Mouse (Mus musculus): ENCODE data around the gene Ctnnd2. TPM values are rescaled to one million over a fixed set of nuclear protein-coding genes. Genes with fewer than 3 reads are reported as not detected.

The Ctnnd2 gene
- total and polyA plus RNA-seq, 2 experiments from 2014 or later = not detected

DNA sequence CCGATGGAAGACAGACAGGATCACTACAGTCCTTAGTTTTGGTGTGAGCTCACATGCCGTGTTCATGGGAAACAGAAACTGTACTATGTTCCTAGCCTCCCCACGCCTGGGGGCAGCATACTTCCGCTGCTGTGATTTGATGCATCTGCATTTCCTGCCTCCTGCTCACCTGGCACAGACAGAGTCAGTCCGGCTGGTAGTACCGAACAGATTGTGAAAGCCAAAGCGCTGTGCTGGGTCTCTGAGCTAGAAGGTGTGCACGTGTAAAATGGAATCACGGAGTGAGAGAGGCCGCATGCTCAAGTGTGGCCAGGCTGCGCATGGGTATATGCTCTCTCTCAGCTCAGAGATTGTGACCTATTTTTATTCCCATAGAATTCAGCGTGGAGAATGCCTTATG, 820.0 kb downstream of the Ctnnd2 start:
- Histone ChIP-seq H3K4me3 (ENCODE audit: low read depth, low read length) (no peak overlapping the region), H3K27ac (ENCODE audit: low read depth) (no peak overlapping the region), H3K27me3 (ENCODE audit: control insufficient read depth, insufficient read depth, low read length) (no peaks in the 10 kb centered on the region), H3K4me1 (ENCODE audit: control insufficient read depth, insufficient read depth) (no peaks in the 10 kb centered on the region), H3K9me3 (replicated peaks; ENCODE audit: control insufficient read depth, low read length) (no peaks in the 10 kb centered on the region), H3K36me3 (replicated peaks; ENCODE audit: control insufficient read depth, insufficient read depth, low read length) (no peaks in the 10 kb centered on the region), H3K9ac (replicated peaks; ENCODE audit: low read depth, low read length) (no peak overlapping the region), H3K4me2 (ENCODE audit: low read depth, low read length) (no peak overlapping the region)
- no peak for DNase-seq (ENCODE audit: low spot score)
- no peak for ATAC-seq (ENCODE audit: insufficient read depth, low read depth)
- 79% methylated on average over 12 of the region's 12 CpGs for WGBS
- TF ChIP-seq EP300 (IDR thresholded peaks at IDR 0.05; ENCODE audit: low read depth) (no peak), CTCF (IDR thresholded peaks at IDR 0.05; ENCODE audit: low read depth) (no peak)

DNA sequence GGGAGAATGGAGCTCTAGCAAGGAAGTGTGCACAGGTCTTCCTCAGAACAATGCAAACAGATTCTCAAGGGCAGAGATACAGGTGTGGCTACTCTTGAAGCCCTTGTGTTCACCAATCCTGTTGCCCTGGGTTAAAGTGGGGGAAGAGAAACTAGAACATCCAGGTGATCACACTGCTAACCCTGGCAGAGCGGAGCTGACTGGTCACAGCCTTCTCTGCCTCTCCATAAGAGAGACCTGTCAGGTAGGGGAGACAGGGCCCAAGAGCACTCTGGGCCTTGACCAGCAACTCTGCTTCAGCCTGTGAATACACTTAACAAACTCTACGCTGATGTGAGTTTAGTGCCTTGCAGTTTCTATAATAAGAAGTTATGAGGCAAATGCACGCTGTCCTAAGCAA, 820.5 kb downstream of the Ctnnd2 start:
- WGBS = 86% methylated on average over 3 of the region's 3 CpGs
- no peaks in the 10 kb centered on the region for H3K9me3 ChIP-seq (replicated peaks; ENCODE audit: control insufficient read depth, low read length)
- no peak for ATAC-seq (ENCODE audit: insufficient read depth, low read depth)
- no peaks in the 10 kb centered on the region for H3K27me3 ChIP-seq (ENCODE audit: control insufficient read depth, insufficient read depth, low read length)
- no peak for DNase-seq (ENCODE audit: low spot score)
- no peaks in the 10 kb centered on the region for H3K4me1 ChIP-seq (ENCODE audit: control insufficient read depth, insufficient read depth)
- no peak overlapping the region for H3K4me3 ChIP-seq (ENCODE audit: low read depth, low read length)
- no peak overlapping the region for H3K9ac ChIP-seq (replicated peaks; ENCODE audit: low read depth, low read length)
- no peak overlapping the region for H3K4me2 ChIP-seq (ENCODE audit: low read depth, low read length)
- TF ChIP-seq EP300 (IDR thresholded peaks at IDR 0.05; ENCODE audit: low read depth) (no peak), CTCF (IDR thresholded peaks at IDR 0.05; ENCODE audit: low read depth) (no peak)
- H3K36me3 ChIP-seq (replicated peaks; ENCODE audit: control insufficient read depth, insufficient read depth, low read length) = no peaks in the 10 kb centered on the region
- H3K27ac ChIP-seq (ENCODE audit: low read depth) = no peak overlapping the region

DNA sequence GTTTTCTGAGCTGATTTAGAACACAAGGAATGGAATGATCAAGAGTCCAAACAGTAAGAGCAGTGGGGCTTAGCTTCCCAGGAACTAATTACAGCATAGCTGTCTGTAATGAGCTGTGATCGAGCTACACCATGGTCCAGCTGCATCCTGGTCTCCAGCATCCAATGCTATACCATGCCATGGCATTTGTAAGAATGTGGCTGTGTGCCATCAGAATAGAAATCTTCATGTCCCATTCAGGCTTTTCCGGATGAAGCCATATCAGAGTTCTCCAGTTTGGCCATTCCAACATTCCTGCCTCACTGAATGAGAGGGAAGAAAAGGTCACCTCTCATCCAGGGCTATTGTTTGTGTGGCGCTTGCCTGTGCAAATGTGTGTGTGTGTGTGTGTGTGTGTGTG, 823.0 kb downstream of the Ctnnd2 start:
- Histone ChIP-seq H3K27ac (ENCODE audit: low read depth) (no peak overlapping the region), H3K9ac (replicated peaks; ENCODE audit: low read depth, low read length) (no peak overlapping the region), H3K4me2 (ENCODE audit: low read depth, low read length) (no peak overlapping the region), H3K4me1 (ENCODE audit: control insufficient read depth, insufficient read depth) (no peaks in the 10 kb centered on the region), H3K4me3 (ENCODE audit: low read depth, low read length) (no peak overlapping the region), H3K9me3 (replicated peaks; ENCODE audit: control insufficient read depth, low read length) (no peaks in the 10 kb centered on the region), H3K27me3 (ENCODE audit: control insufficient read depth, insufficient read depth, low read length) (no peaks in the 10 kb centered on the region), H3K36me3 (replicated peaks; ENCODE audit: control insufficient read depth, insufficient read depth, low read length) (no peaks in the 10 kb centered on the region)
- 55% methylated on average over 3 of the region's 3 CpGs for WGBS
- TF ChIP-seq EP300 (IDR thresholded peaks at IDR 0.05; ENCODE audit: low read depth) (no peak), CTCF (IDR thresholded peaks at IDR 0.05; ENCODE audit: low read depth) (no peak)
- ATAC-seq (ENCODE audit: insufficient read depth, low read depth) (no peak), DNase-seq (ENCODE audit: low spot score) (no peak)

DNA sequence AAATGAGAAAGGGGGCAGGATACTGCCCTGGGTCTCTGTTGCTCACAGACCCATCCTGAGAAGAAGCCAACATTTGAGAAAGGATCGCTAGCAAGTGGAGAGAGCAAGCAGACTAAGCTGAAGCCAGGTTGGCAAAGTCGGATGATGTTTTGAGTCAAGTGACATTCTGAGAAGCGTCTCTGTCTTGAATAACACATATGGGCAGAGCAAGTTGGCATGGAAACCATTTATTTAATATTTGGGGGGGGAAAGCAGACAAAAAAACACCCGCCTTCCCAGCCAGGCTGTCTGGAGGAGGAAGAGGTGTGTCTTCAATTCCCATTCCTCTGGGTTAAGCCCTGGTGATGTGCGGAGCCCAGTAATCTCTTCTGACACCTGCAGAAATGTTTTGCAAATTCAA, 832.1 kb downstream of the Ctnnd2 start:
- H3K36me3 ChIP-seq (replicated peaks; ENCODE audit: control insufficient read depth, insufficient read depth, low read length) = no peaks in the 10 kb centered on the region
- H3K4me2 ChIP-seq (ENCODE audit: low read depth, low read length) = no peak overlapping the region
- H3K9me3 ChIP-seq (replicated peaks; ENCODE audit: control insufficient read depth, low read length) = no peaks in the 10 kb centered on the region
- no peak overlapping the region for H3K27ac ChIP-seq (ENCODE audit: low read depth)
- no peaks in the 10 kb centered on the region for H3K27me3 ChIP-seq (ENCODE audit: control insufficient read depth, insufficient read depth, low read length)
- WGBS = 78% methylated on average over 5 of the region's 5 CpGs
- DNase-seq (ENCODE audit: low spot score) = no peak
- no peak for ATAC-seq (ENCODE audit: insufficient read depth, low read depth)
- no peak overlapping the region for H3K4me3 ChIP-seq (ENCODE audit: low read depth, low read length)
- H3K4me1 ChIP-seq (ENCODE audit: control insufficient read depth, insufficient read depth) = no peaks in the 10 kb centered on the region
- H3K9ac ChIP-seq (replicated peaks; ENCODE audit: low read depth, low read length) = no peak overlapping the region
- TF ChIP-seq EP300 (IDR thresholded peaks at IDR 0.05; ENCODE audit: low read depth) = no peak
- no peak for TF ChIP-seq CTCF (IDR thresholded peaks at IDR 0.05; ENCODE audit: low read depth)

DNA sequence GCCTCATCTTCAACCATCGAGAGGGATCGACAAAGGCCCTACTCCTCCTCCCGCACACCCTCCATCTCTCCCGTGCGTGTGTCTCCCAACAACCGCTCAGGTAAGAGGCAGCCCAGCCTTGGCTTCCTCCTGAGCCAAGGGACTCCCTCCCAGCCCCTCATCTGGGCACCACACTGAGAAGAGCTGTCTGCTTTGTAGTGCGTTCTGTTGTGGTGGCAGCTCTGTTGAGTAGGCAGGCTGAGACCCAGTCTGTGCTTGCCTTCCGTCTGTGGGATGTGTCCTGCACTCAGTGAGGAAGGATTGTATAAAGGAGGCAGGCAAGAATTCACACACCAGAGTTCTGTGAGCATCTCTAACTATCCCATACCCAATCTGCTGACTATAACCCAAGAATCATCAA, 832.6 kb downstream of the Ctnnd2 start:
- DNase-seq (ENCODE audit: low spot score) (no peak), ATAC-seq (ENCODE audit: insufficient read depth, low read depth) (no peak)
- WGBS = 73% methylated on average over 8 of the region's 8 CpGs
- H3K27me3 ChIP-seq (ENCODE audit: control insufficient read depth, insufficient read depth, low read length) = no peaks in the 10 kb centered on the region
- H3K4me2 ChIP-seq (ENCODE audit: low read depth, low read length) = no peak overlapping the region
- no peaks in the 10 kb centered on the region for H3K36me3 ChIP-seq (replicated peaks; ENCODE audit: control insufficient read depth, insufficient read depth, low read length)
- no peak overlapping the region for H3K4me3 ChIP-seq (ENCODE audit: low read depth, low read length)
- no peak overlapping the region for H3K27ac ChIP-seq (ENCODE audit: low read depth)
- H3K9me3 ChIP-seq (replicated peaks; ENCODE audit: control insufficient read depth, low read length) = no peaks in the 10 kb centered on the region
- TF ChIP-seq EP300 (IDR thresholded peaks at IDR 0.05; ENCODE audit: low read depth) (no peak), CTCF (IDR thresholded peaks at IDR 0.05; ENCODE audit: low read depth) (no peak)
- no peaks in the 10 kb centered on the region for H3K4me1 ChIP-seq (ENCODE audit: control insufficient read depth, insufficient read depth)
- no peak overlapping the region for H3K9ac ChIP-seq (replicated peaks; ENCODE audit: low read depth, low read length)

DNA sequence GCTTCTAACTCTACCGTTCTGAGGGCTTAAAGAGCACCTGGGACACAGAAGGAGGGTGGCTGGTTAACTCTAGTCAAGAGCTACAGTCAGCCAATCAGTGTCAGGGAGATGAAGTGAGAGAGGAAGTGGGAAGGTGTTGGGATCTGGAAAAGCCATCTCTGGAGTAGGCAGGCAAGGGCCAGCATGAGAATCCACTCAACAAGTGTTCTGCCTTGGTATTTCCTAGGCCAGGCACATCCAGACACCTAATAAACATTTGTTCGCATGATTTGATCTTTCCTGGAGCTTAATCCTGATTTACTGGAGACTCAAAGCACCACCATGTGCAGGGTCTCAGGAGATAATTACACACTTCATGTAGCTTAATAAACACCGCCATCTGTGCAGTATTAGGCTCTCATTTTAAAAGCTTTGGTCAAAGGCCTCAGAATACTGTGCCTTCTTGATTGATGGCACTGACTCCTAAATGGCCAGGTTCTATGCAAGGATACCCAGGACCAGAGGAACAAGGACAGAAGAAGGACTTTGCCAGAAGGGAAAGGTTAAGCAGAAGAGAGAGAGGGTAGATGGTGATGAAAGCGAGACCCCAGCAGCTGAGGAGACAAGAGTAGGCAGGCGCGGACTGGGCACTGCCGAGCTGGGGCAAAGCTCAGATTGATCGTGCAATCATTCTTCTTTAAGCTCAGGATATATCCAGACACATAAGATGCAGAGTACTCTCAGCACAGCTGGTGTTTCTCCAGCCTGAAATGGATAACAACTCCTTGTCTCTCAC, 833.8 kb downstream of the Ctnnd2 start:
- TF ChIP-seq EP300 (IDR thresholded peaks at IDR 0.05; ENCODE audit: low read depth) (no peak), CTCF (IDR thresholded peaks at IDR 0.05; ENCODE audit: low read depth) (no peak)
- no peak for ATAC-seq (ENCODE audit: insufficient read depth, low read depth)
- Histone ChIP-seq H3K36me3 (replicated peaks; ENCODE audit: control insufficient read depth, insufficient read depth, low read length) (no peaks in the 10 kb centered on the region), H3K4me2 (ENCODE audit: low read depth, low read length) (no peak overlapping the region), H3K4me1 (ENCODE audit: control insufficient read depth, insufficient read depth) (no peaks in the 10 kb centered on the region), H3K9me3 (replicated peaks; ENCODE audit: control insufficient read depth, low read length) (no peaks in the 10 kb centered on the region), H3K27ac (ENCODE audit: low read depth) (no peak overlapping the region), H3K9ac (replicated peaks; ENCODE audit: low read depth, low read length) (no peak overlapping the region), H3K4me3 (ENCODE audit: low read depth, low read length) (no peak overlapping the region), H3K27me3 (ENCODE audit: control insufficient read depth, insufficient read depth, low read length) (no peaks in the 10 kb centered on the region)
- no peak for DNase-seq (ENCODE audit: low spot score)
- 86% methylated on average over 8 of the region's 8 CpGs for WGBS

Measured in heart, postnatal 0 days (tissue).